ENCODE assay signal across 8 mouse cellular contexts in the genomic region with DNA sequence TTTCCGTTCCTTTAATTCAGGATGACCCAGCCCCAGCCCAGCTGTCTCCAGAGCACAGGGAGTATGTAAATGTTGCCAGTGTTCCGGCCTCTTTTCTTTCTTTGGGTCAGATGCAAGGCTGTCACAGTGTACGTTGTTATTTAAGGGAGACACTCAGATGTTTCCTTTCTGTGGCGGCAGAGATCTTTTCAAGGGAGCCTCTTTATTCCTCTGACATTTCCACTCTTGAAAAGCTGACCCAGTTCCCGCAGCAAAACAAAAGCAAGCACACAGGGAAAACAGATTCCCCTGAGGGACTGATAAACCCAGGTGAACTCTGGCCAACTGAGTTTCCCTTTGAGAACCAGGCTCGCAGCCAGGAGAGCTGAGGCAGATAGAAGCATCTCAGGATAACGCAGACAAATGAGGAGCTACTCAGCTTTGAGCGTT.
DNase-seq lines count a peak whose midpoint lies in the region; ATAC-seq lines count a peak whose summit lies in the region.

No protein-coding gene starts in this region.

- H3K4me2 ChIP-seq in midbrain, embryonic 13.5 days (replicated peaks): peak overlapping the region; percentile 15; the same call in 1 of the 2 replicates

- intact Hi-C loops in heart, postnatal 36 days (cut with DNase I): no loop called here

- no peak overlapping the region for H3K9ac ChIP-seq in midbrain, embryonic 13.5 days (replicated peaks)

- peak; percentile 11 for DNase-seq in ovary, adult 18-20 months (ENCODE audit: low spot score)
- no peak for DNase-seq in ovary, postnatal 10 days (ENCODE audit: low spot score)
- DNase-seq in embryo, embryonic 10.5 days (ENCODE audit: low spot score): peak; percentile 60
- peak; percentile 10 to 24 for DNase-seq in heart, postnatal 36 days
- DNase-seq in T-cell, adult 2 months (ENCODE audit: low spot score): no peak
- DNase-seq in lung, postnatal 4 days: no peak

- no peaks in the 10 kb centered on the region for H3K36me3 ChIP-seq in midbrain, embryonic 13.5 days

- no peaks in the 10 kb centered on the region; the same call in 1 of the 2 replicates for H3K27me3 ChIP-seq in midbrain, embryonic 13.5 days

- H3K9me3 ChIP-seq in midbrain, embryonic 13.5 days: no peaks in the 10 kb centered on the region

- WGBS in midbrain, embryonic 13.5 days: 6% methylated on average over 8 of the region's 8 CpGs

- peaks cover 10% of the 10 kb centered on the region for H3K4me1 ChIP-seq in midbrain, embryonic 13.5 days (replicated peaks)

- 0 out of 2 replicates have a peak, but pooled peaks have one; percentile 50 for ATAC-seq in midbrain, embryonic 13.5 days
- no peak for ATAC-seq in erythroid progenitor cell, adult 5-6 weeks (replicated peaks; ENCODE audit: low FRiP score, poor library complexity, severe bottlenecking)

- no peak overlapping the region for H3K4me3 ChIP-seq in midbrain, embryonic 13.5 days (replicated peaks)

- H3K27ac ChIP-seq in midbrain, embryonic 13.5 days: peak overlapping the region; percentile 56

Comparison
In these comparisons a context has a peak if more than half of its experiments do, and no peak if none do; other contexts are left out.
1. DNase-seq: peak in ovary, adult 18-20 months (single experiment), embryo, embryonic 10.5 days (single experiment) and heart, postnatal 36 days (2 of 2); none in ovary, postnatal 10 days (single experiment), T-cell, adult 2 months (single experiment) and lung, postnatal 4 days (0 of 2).